Mouse (Mus musculus) heart, embryonic 10.5 days (tissue): ENCODE data around the gene Ube2d3. TPM values are rescaled to one million over a fixed set of nuclear protein-coding genes. Genes with fewer than 3 reads are reported as not detected.
A peak's percentile ranks its signal among the peaks of the same experiment; 100 is the strongest.

ENCODE experiments used
- DNase-seq: peaks from one replicate; pipeline ENCODE4 v3.0.0-alpha.2; 2017; ENCODE audit warnings: low spot score
- H3K27ac ChIP-seq: fragments of 300-500 bp; sonication (generic); 2 replicates; pipeline ENCODE4 v1.5.1; 2016; ENCODE audit warnings: mild to moderate bottlenecking
- H3K27me3 ChIP-seq: fragments of 300-500 bp; sonication (generic); 2 replicates; pipeline ENCODE4 v1.6.1; 2016; ENCODE audit warnings: mild to moderate bottlenecking; ENCODE audit not compliant: poor library complexity, insufficient read depth, severe bottlenecking
- H3K36me3 ChIP-seq: fragments of 300-500 bp; sonication (generic); 2 replicates; pipeline ENCODE4 v1.6.1; 2016; ENCODE audit warnings: mild to moderate bottlenecking, moderate library complexity
- H3K4me1 ChIP-seq: fragments of 300-500 bp; sonication (generic); 2 replicates; pipeline ENCODE4 v1.6.1; 2016; ENCODE audit warnings: mild to moderate bottlenecking
- H3K4me3 ChIP-seq: fragments of 300-500 bp; sonication (generic); 2 replicates; pipeline ENCODE4 v1.5.1; 2016; ENCODE audit warnings: mild to moderate bottlenecking, moderate library complexity
- H3K9me3 ChIP-seq: fragments of 300-500 bp; sonication (generic); 2 replicates; pipeline ENCODE4 v1.6.1; 2016; ENCODE audit warnings: mild to moderate bottlenecking, moderate library complexity
- WGBS: fragments of 180-500 bp; shearing (Covaris S2); methylation state at CpG from one replicate; pipeline ENCODE4 v1.1.7; 2016; 5-methylcytosine and 5-hydroxymethylcytosine counted together
- polyA plus RNA-seq: library from polyadenylated mRNA; unstranded; fragments of >200 nt; fragmentation: Nextera tagmentation; extraction: Ambion mirVana; gene quantifications from 2 replicates; pipeline ENCODE4 v1.2.1, GENCODE M21; 2016

Gene Ube2d3
- polyA plus RNA-seq, 1 experiment from 2014 or later = 523 TPM

DNA sequence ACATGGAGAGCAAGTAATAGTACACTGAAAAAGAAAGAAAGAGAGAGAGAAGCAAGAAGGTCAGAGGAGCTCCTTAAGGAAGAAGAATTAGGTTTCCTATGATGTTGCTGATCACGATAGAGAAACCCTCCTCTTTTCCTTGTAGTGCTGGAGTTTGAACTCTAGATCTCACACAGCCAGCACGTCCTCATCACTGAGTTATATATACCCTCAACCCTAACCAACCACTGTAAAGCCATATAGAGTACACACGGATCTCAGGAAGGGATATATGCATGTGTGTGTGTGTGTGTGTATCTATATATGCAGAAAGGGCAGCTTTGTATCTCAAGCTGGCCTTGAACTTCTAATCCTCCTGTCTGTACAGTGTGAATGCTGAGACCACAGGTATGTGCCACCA is 20.7 kb upstream of the Ube2d3 start:
- Histone ChIP-seq H3K36me3 (peaks cover 12% of the 10 kb centered on the region), H3K4me3 (no peak overlapping the region), H3K27me3 (no peaks in the 10 kb centered on the region), H3K9me3 (no peaks in the 10 kb centered on the region), H3K27ac (no peak overlapping the region), H3K4me1 (peaks cover 43% of the 10 kb centered on the region)
- 92% methylated on average over 3 of the region's 3 CpGs for WGBS
- DNase-seq = no peak

DNA sequence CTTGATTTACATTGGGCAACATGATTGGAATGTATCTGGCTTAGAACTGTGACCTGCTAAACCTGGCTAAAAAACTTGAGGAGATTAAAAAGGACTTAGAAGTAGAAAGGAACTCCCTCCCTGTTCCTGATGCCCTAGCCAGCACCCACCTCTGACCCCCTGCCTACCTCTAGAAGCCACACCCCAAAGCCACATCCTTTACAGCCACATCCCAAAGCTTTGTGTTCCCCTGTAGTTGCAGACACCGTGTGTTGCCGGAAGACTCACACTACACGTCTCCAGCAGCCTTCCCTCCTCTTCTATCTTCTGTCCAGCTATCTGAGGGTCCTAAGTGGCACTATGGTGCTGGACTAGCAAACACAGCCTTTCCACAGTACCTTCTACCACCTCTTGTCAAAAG is 20.1 kb upstream of the Ube2d3 start:
- H3K36me3 ChIP-seq = peaks cover 12% of the 10 kb centered on the region
- no peak overlapping the region for H3K4me3 ChIP-seq
- H3K9me3 ChIP-seq = no peaks in the 10 kb centered on the region
- no peak for DNase-seq
- no peaks in the 10 kb centered on the region for H3K27me3 ChIP-seq
- H3K27ac ChIP-seq = no peak overlapping the region
- 67% methylated on average over 3 of the region's 3 CpGs for WGBS
- H3K4me1 ChIP-seq = peaks cover 39% of the 10 kb centered on the region

DNA sequence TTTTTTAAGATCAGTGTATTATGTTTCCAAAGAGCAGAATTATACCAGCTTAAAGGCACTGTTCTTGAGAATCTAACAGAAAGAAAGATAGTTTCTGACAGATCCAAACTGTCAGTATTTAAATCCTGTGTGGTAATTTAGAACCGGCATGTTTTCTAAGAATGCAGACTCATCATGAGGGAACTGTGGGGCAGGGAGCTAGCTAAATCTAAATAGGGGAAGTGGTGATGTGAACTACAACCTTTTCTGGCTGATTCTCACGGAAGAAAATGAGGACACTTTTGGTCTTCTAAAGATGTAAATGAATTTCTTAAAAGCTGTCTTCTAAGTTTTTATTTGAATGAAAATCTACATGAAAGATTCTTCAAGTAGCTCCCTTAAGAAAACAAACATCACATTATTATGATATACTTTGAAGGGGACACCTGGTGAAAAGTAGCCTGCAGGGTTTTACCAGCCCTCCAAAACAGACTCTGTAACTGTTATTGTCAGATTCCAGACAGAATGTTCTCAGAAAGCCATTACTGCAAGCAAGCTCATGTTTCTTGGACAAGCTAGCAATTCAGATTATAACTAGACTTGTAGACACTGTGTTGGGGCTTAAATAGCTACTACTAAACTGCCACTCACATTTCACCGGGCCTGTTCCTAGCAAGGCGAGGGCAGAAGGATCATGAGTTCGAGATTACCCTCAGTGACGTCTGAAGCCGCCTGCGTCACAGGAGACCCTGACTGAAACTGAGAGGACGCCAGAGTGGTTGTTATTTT is 17.2 kb upstream of the Ube2d3 start:
- H3K4me1 ChIP-seq = peaks cover 22% of the 10 kb centered on the region
- no peak overlapping the region for H3K4me3 ChIP-seq
- DNase-seq = no peak
- 90% methylated on average over 9 of the region's 9 CpGs for WGBS
- H3K9me3 ChIP-seq = no peaks in the 10 kb centered on the region
- no peak overlapping the region for H3K27ac ChIP-seq
- no peaks in the 10 kb centered on the region for H3K27me3 ChIP-seq
- H3K36me3 ChIP-seq = peaks cover 12% of the 10 kb centered on the region

DNA sequence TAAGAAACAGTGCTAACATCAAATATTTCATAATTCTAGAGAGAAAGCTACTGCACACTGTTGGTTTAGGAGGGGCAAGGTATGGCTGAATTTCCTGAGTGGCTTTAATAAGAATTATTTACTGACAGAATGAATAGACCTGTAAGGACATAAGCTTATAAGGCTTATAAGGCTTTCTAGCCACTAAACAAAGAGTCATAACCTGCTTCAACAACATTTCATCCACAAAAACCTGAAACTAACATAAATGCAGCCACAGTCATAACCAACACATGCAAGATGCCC is 16.7 kb upstream of the Ube2d3 start:
- no peaks in the 10 kb centered on the region for H3K27me3 ChIP-seq
- peaks cover 9% of the 10 kb centered on the region for H3K36me3 ChIP-seq
- H3K4me1 ChIP-seq = peaks cover 22% of the 10 kb centered on the region
- DNase-seq = no peak
- H3K9me3 ChIP-seq = no peaks in the 10 kb centered on the region
- H3K4me3 ChIP-seq = no peak overlapping the region
- H3K27ac ChIP-seq = no peak overlapping the region

DNA sequence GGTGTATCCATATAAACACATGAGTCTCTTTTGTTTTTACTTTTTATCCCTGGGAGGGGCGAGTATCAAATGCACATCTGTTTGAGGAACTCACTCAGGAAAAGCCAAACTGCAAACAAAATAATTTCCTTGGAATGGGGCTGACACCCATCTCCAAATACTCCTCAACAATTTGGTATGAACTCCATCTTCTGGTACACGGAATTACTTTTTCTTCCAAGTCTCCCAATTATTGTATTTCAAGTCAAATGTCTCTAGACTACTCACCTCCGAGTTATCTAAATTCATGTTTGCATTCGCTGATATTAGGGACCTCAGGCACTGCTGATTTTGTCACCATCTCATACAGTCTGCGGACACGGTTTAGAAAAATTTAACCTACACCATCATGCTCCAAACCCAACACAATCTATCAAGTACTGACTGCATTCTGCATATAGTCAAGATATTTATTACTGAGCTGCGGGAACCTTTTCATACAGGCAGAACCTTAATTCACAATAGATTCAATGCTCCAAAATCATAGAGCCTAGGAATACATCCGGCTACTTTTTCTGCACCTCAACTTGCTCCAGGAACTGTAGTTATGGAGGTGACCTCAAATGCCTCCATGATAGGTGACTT is 15.6 kb upstream of the Ube2d3 start:
- 29% methylated on average over 8 of the region's 8 CpGs for WGBS
- no peak for DNase-seq
- no peaks in the 10 kb centered on the region for H3K9me3 ChIP-seq
- H3K4me3 ChIP-seq = peak overlapping the region; percentile 81
- H3K4me1 ChIP-seq = peaks cover 20% of the 10 kb centered on the region
- H3K36me3 ChIP-seq = peaks cover 5% of the 10 kb centered on the region
- peak overlapping the region; percentile 98 for H3K27ac ChIP-seq
- no peaks in the 10 kb centered on the region for H3K27me3 ChIP-seq

DNA sequence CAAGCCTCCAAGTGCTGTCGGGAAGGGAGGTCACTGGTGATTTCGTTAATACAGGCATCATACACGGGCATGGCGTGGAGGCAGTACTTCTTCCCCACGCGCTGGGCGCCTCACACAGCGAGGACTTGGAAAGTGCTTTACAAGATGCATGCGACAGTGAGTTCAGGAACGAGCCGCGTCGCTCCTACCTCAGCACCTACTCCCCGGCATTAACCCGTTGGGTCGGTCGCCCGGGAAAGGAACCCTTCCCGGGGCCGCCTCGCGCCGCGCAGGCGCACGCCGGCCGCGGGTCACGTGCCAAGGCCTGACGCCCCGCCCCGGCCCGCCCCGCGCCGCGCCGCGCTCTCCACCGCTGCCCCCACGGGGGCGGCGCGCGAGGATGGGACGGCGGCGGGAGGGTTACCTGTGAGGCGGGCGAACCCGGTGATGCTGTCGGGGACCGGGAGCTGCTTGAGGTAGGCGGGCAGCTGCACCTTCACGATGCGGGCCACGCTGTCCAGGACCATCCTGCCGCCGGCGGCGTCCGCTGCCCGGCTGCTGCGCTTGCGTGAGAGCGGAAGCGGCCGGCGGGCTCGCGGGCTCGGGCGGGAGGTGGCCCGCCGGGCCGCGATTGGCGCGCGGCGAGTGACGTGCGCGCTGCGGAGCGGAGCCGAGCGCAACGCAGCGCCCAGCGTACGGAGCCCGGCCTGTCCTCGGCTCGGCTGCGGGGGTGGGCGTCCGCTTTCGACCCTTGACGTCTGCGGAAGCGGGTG is 14.9 kb upstream of the Ube2d3 start:
- under 1% methylated on average over 103 of the region's 103 CpGs for WGBS

DNA sequence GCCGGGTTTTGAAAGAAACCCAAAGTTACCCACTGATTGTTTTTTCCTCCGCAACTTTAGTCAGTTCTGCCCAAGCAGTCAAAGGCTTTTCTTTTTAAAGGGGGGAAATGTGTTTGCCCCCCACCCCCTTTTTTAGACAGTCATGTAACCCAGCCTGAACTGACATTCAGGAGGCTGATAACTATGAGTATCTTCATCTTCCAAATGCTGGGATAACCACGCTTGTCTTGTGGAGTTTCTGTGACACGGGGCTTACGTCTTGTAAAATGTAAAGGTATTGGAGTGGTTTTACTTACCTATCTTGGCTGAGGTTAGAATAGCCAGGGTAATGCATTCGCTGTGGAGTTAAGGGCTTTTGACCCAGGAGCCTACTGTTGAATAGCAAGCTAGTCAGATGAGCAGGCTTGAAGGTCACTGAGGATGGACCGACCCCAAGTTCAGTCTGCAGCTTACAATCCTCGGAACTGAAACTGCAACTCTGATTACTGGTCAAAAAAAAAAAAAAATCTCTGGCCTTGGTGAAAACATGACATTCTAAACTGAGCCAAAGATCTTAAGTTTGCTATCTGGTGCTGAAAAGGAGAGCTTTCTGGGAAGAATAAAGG is 14.2 kb upstream of the Ube2d3 start, which contains the start of gene Cisd2:
TSS of gene Cisd2 (minus strand) at position 318 of the 605 bp plus-strand sequence.
- Histone ChIP-seq H3K4me1 (peaks cover 15% of the 10 kb centered on the region), H3K27ac (peak within 1 kb of the TSS; percentile 98), H3K36me3 (no peaks in the 10 kb centered on the region; the same call in 1 of the 2 replicates), H3K9me3 (no peaks in the 10 kb centered on the region), H3K27me3 (no peaks in the 10 kb centered on the region), H3K4me3 (peak within 1 kb of the TSS; percentile 81)
- DNase-seq = no peak
- WGBS = under 1% methylated on average over 8 of the region's 8 CpGs

More for the DNA sequence above, 14.9 kb upstream of the Ube2d3 start:
- peak; percentile 91 for DNase-seq
- Histone ChIP-seq H3K4me3 (peak overlapping the region; percentile 81), H3K9me3 (no peaks in the 10 kb centered on the region), H3K36me3 (peaks cover 3% of the 10 kb centered on the region), H3K27me3 (no peaks in the 10 kb centered on the region), H3K27ac (peak overlapping the region; percentile 98), H3K4me1 (peaks cover 16% of the 10 kb centered on the region)

DNA sequence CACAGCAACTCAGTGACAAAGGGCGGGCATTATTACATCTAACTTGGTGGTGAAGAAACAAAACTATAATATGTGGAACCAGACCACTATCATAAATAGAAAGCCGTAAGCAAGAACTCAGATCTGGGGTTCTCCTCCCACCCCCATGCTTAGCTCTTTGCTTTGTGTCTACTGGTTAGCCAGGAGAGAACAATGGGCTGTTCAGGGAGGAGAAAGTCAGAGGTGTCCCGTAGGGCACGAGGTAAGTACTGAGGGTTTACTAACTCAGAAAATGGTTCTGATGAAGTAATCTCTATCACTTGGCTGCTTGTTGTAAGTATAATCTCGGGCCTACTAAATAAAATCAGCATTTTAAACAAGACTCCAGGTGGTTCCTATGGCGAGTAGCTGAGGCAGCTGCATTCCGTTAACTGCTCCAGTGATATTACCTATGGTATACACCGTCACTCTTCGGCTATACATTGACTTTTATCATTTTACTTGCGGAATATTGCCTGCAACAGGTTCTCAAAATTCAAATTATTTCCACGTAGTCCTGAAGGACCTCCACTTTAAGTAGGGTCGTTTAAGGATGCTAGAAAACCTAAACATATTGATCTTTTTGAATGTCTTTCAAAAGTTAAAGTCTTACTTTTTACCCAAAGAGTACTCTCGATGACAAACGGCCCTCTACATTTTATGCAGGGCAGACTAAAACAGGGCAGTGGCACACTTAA is 890 bp upstream of the Ube2d3 start:
- WGBS = 56% methylated on average over 14 of the region's 14 CpGs
- peaks cover 16% of the 10 kb centered on the region for H3K4me1 ChIP-seq
- peak overlapping the region; percentile 100 for H3K27ac ChIP-seq
- no peaks in the 10 kb centered on the region for H3K27me3 ChIP-seq
- peaks cover 15% of the 10 kb centered on the region; the same call in 1 of the 2 replicates for H3K36me3 ChIP-seq
- H3K4me3 ChIP-seq = peak overlapping the region; percentile 97
- no peaks in the 10 kb centered on the region for H3K9me3 ChIP-seq
- DNase-seq = no peak

DNA sequence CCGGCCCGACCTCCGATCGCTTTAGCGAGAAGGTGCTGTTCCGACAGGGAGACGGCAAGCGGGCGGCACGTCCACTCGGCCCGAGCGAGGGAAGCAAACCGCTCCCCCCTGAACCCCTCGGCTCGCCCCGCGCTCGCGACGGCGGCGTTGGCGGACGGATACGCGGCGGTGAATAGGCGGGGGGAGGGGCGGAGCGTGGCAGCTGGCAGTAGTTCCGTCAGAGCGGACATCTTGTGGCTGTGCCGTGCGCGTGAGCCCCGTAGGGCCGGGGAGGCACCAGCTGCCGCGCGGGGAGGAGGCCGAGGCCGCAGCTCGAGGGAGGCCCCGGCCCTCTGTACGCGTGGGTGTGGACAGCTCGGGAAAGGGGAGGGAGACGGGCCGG is 573 bp downstream of the Ube2d3 start:
- no peaks in the 10 kb centered on the region for H3K9me3 ChIP-seq
- peak; percentile 96 for DNase-seq
- H3K27ac ChIP-seq = peak overlapping the region; percentile 100
- H3K36me3 ChIP-seq = peaks cover 19% of the 10 kb centered on the region; the same call in 1 of the 2 replicates
- H3K27me3 ChIP-seq = no peaks in the 10 kb centered on the region
- H3K4me1 ChIP-seq = peaks cover 18% of the 10 kb centered on the region
- under 1% methylated on average over 50 of the region's 50 CpGs for WGBS
- H3K4me3 ChIP-seq = peak overlapping the region; percentile 97

DNA sequence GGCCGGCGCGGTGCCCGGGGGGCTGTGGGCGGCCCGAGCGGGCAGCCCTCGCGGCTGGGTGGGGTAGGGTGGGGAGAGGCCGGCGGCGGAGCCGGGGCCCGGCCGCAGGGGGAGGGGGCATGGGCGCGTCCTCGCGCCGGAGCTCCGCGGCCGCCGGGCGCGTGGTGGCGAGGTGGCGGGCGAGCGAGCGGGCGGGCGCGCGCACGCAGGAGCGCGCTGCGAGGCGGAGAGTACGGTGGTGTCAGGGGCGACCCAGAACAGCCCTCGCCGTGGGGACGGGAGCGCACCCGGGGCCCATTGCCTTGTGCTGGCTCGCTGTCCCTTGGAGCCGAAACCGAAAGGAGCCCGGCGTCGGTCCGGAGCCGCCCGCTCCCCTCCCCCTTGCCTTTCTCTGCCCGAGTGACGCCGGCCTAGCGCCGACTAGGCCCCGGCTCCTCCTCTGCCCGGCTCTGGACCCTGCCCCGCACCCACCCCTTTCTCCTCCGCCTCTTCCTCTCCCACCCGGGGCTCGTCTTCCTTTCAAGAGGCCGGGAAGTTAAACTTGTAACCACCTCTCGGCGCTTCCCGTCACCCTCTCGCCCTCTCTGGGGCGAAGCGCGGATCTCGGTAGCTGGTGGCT is 1.1 kb downstream of the Ube2d3 start:
- peak; percentile 94 for DNase-seq
- peak overlapping the region; percentile 97 for H3K4me3 ChIP-seq
- peaks cover 20% of the 10 kb centered on the region; the same call in 1 of the 2 replicates for H3K36me3 ChIP-seq
- H3K27ac ChIP-seq = peak overlapping the region; percentile 100
- under 1% methylated on average over 67 of the region's 76 CpGs for WGBS
- no peaks in the 10 kb centered on the region for H3K9me3 ChIP-seq
- no peaks in the 10 kb centered on the region for H3K27me3 ChIP-seq
- peaks cover 18% of the 10 kb centered on the region for H3K4me1 ChIP-seq

DNA sequence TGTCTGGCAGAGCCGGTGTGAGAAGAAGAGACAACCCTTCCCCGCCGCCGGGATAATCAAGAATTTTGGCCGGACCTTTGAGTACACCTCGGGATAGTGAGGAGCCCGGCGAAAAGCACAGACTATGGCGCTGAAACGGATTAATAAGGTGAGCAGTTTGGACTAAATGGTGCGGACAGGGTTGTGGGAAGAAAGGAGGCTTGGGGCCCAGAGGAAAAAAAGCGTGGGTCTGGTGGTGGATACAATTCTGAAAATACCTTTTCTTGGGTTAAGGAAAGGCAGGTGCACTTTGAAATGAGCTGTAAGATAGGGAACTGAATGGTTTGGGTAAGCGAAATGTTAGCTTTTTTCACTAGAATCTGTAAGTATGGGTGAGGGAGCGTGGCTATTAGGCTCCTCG is 1.7 kb downstream of the Ube2d3 start:
- peak overlapping the region; percentile 97 for H3K4me3 ChIP-seq
- H3K36me3 ChIP-seq = peaks cover 21% of the 10 kb centered on the region; the same call in 1 of the 2 replicates
- H3K9me3 ChIP-seq = no peaks in the 10 kb centered on the region
- DNase-seq = no peak
- peaks cover 18% of the 10 kb centered on the region for H3K4me1 ChIP-seq
- H3K27me3 ChIP-seq = no peaks in the 10 kb centered on the region
- H3K27ac ChIP-seq = peak overlapping the region; percentile 100
- WGBS = 2% methylated on average over 15 of the region's 15 CpGs

DNA sequence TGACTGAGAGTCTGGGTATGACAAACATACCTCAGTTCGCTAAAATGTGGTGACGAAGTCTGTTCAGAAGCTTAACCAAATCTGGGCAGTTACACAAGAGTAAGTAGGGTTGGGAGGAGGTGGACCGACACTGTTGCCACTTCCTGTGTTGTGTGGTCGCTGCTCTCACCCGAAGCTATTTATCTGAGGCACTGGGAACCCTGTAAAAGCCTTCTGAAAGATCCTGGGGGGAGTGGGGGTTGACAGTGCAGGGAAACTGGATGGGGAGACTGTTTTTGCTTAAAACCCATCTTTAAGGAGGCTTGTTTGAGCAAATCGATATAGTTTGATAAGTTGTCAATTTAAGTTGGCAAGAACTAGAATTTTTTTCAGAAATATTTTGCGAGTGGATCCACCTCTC is 2.3 kb downstream of the Ube2d3 start:
- WGBS = 25% methylated on average over 7 of the region's 7 CpGs
- peak overlapping the region; percentile 100; the same call in 1 of the 2 replicates for H3K27ac ChIP-seq
- H3K4me1 ChIP-seq = peaks cover 18% of the 10 kb centered on the region
- peak overlapping the region; percentile 97 for H3K4me3 ChIP-seq
- no peaks in the 10 kb centered on the region for H3K9me3 ChIP-seq
- DNase-seq = no peak
- no peaks in the 10 kb centered on the region for H3K27me3 ChIP-seq
- peaks cover 26% of the 10 kb centered on the region; the same call in 1 of the 2 replicates for H3K36me3 ChIP-seq
